Mouse (Mus musculus) ES-E14 (cell line): ENCODE results near the gene Mrpl16. TPM values are rescaled to one million over a fixed set of nuclear protein-coding genes. Genes with fewer than 3 reads are reported as not detected.

Experiments used
- DNase-seq: peaks from one replicate; pipeline ENCODE4 v3.0.0-alpha.2; 2013; ENCODE audit warnings: low read depth, low spot score
- H3K27ac ChIP-seq: 2 replicates; pipeline ENCODE4 v1.5.1; 2012; ENCODE audit warnings: low read depth, mild to moderate bottlenecking, low read length, moderate library complexity, mixed read lengths; ENCODE audit not compliant: poor library complexity, insufficient read depth, severe bottlenecking
- H3K36me3 ChIP-seq: 2 replicates; pipeline ENCODE4 v1.6.1; 2012; ENCODE audit warnings: mild to moderate bottlenecking, low read length, moderate library complexity, mixed read lengths; ENCODE audit not compliant: control insufficient read depth, poor library complexity, insufficient read depth, severe bottlenecking
- H3K4me1 ChIP-seq, 2 experiments: fragments of 150-350 bp in 1 of 2; sonication (generic) in 1 of 2; 2 replicates each; pipeline ENCODE4 v1.6.1; 2012; ENCODE audit warnings: low read length in 2 of 2, mild to moderate bottlenecking in 1 of 2, mixed read lengths in 1 of 2; ENCODE audit not compliant: control insufficient read depth in 2 of 2, insufficient read depth in 2 of 2, poor library complexity in 1 of 2
- H3K4me3 ChIP-seq, 2 experiments: fragments of 150-350 bp in 1 of 2; sonication (generic) in 1 of 2; 2 replicates each; pipeline ENCODE4 v1.5.1; 2012; ENCODE audit warnings: low read length in 2 of 2, low read depth in 1 of 2, mild to moderate bottlenecking in 1 of 2, mixed read lengths in 1 of 2; ENCODE audit not compliant: insufficient read depth in 1 of 2, poor library complexity in 1 of 2, severe bottlenecking in 1 of 2
- H3K9ac ChIP-seq: 2 replicates; pipeline ENCODE4 v1.6.1; 2012; ENCODE audit warnings: low read depth, mild to moderate bottlenecking, low read length, mixed read lengths; ENCODE audit not compliant: poor library complexity, insufficient read depth, severe bottlenecking
- H3K9me3 ChIP-seq: fragments of 150-350 bp; sonication (generic); 2 replicates; pipeline ENCODE4 v1.6.1; 2012; ENCODE audit warnings: low read depth, mild to moderate bottlenecking, low read length; ENCODE audit not compliant: control insufficient read depth, insufficient read depth
- CHD2 ChIP-seq: IDR thresholded peaks from 2 replicates; pipeline ENCODE4 v1.6.1; 2014; ENCODE audit warnings: mild to moderate bottlenecking, low read depth, low read length, inconsistent platforms
- HCFC1 ChIP-seq: IDR thresholded peaks from 2 replicates; pipeline ENCODE4 v1.6.1; 2012; ENCODE audit warnings: low read length, inconsistent platforms, borderline replicate concordance; ENCODE audit not compliant: insufficient read depth
- MAFK ChIP-seq: IDR thresholded peaks from 2 replicates; pipeline ENCODE4 v1.6.1; 2014; ENCODE audit warnings: mild to moderate bottlenecking, low read depth, low read length, inconsistent platforms; ENCODE audit not compliant: insufficient read depth
- ZC3H11A ChIP-seq: IDR thresholded peaks from 2 replicates; pipeline ENCODE4 v1.6.1; 2012; ENCODE audit warnings: low read depth, mild to moderate bottlenecking, inconsistent platforms, low read length, borderline replicate concordance
- ZNF384 ChIP-seq: IDR thresholded peaks from 2 replicates; pipeline ENCODE4 v1.6.1; 2012; ENCODE audit warnings: low read depth, low read length, inconsistent platforms
- in situ Hi-C, 2 experiments: fragments of 600-800 bp; cut with MboI; formaldehyde crosslinking; loops; one replicate each; pipeline ENCODE4 v1.15.1; 2025; ENCODE audit warnings: low sequenced_read_pairs in 2 of 2, inconsistent platforms in 1 of 2; ENCODE audit not compliant: unreplicated experiment in 2 of 2
- total RNA-seq: library from RNA; depleted of rRNA; stranded (reverse); fragments of 300-350 nt; gene quantifications from 2 replicates; pipeline ENCODE4 v1.2.3, GENCODE M21; 2012

Gene Mrpl16
- total RNA-seq, 1 experiment: 36.0 TPM

- Histone ChIP-seq H3K36me3 (peaks cover 27% of the 10 kb centered on the region; the same call in 1 of the 2 replicates), H3K4me3 (no peak overlapping the region), H3K4me1 (no peaks in the 10 kb centered on the region), H3K27ac (no peak overlapping the region), H3K9me3 (no peaks in the 10 kb centered on the region), H3K9ac (no peak overlapping the region)
- TF ChIP-seq ZC3H11A: no peak
- in situ Hi-C loops: no loop called here
- DNase-seq: no peak
Measured at GRCm38 (mm10) chr19:11785409-11786154, 15.4 kb downstream of the Mrpl16 start.

- Histone ChIP-seq H3K9me3 (no peaks in the 10 kb centered on the region), H3K4me3 (no peak overlapping the region), H3K9ac (no peak overlapping the region), H3K27ac (no peak overlapping the region), H3K36me3 (peaks cover 28% of the 10 kb centered on the region; the same call in 1 of the 2 replicates), H3K4me1 (peaks cover 0 to 6% of the 10 kb centered on the region in 2 experiments; a peak in 1 of 4 replicates)
- no peak for TF ChIP-seq ZC3H11A
- TF ChIP-seq ZNF384: no peak
- no peak for TF ChIP-seq HCFC1
- TF ChIP-seq CHD2: no peak
- TF ChIP-seq MAFK: no peak
- no peak for DNase-seq
- in situ Hi-C loops: no loop called here
Measured at GRCm38 (mm10) chr19:11787826-11788225, 17.6 kb downstream of the Mrpl16 start.

GRCm38 (mm10) chr19:11788876-11789275 lies 18.7 kb downstream of the Mrpl16 start:
- TF ChIP-seq ZC3H11A: no peak
- TF ChIP-seq HCFC1: no peak
- TF ChIP-seq MAFK: no peak
- TF ChIP-seq CHD2: no peak
- no peak for TF ChIP-seq ZNF384
- Histone ChIP-seq H3K9ac (no peak overlapping the region), H3K9me3 (no peaks in the 10 kb centered on the region), H3K4me1 (peaks cover 0 to 6% of the 10 kb centered on the region in 2 experiments; a peak in 1 of 4 replicates), H3K36me3 (peaks cover 25% of the 10 kb centered on the region; the same call in 1 of the 2 replicates), H3K27ac (no peak overlapping the region), H3K4me3 (no peak overlapping the region)
- in situ Hi-C loops: no loop called here
- no peak for DNase-seq

GRCm38 (mm10) chr19:11791825-11792224 lies 21.6 kb downstream of the Mrpl16 start:
- peaks cover 0 to 6% of the 10 kb centered on the region in 2 experiments; a peak in 1 of 4 replicates for H3K4me1 ChIP-seq
- TF ChIP-seq MAFK (no peak), ZNF384 (no peak), CHD2 (no peak)
- H3K9me3 ChIP-seq: no peaks in the 10 kb centered on the region
- H3K36me3 ChIP-seq: peaks cover 19% of the 10 kb centered on the region; the same call in 1 of the 2 replicates
- H3K4me3 ChIP-seq: no peak overlapping the region
- H3K27ac ChIP-seq: no peak overlapping the region
- DNase-seq: no peak
- in situ Hi-C loops: no loop called here
- no peak overlapping the region for H3K9ac ChIP-seq
